Mouse (Mus musculus): Measurements from ENCODE around the gene Atg7.

Atg7 gene

DNA sequence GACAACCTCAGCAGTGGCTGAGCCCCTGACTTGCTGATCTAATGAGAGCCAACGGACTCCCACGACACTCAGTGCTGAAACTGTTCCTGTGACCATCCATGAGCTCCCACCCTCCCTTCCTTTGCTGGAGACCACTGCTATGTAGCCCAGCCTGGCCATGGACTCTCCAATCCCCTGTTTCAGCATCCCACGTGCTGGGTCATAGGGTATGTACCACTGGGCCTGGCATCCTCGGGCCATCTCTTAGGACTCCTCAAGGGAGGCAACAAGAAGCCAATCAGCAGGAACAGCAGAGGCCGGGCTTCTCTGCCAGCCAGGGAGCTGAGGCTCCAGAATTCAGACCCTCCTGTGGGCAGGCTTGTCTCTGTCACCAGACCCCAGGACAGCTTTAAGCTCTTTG is 239.3 kb downstream of the Atg7 start:
- WGBS, result 60% methylated on average over 5 of the region's 5 CpGs

GRCm38 (mm10) chr6:114882675-114883074 is 239.8 kb downstream of the Atg7 start:
- 36% methylated on average over 7 of the region's 7 CpGs for WGBS

DNA sequence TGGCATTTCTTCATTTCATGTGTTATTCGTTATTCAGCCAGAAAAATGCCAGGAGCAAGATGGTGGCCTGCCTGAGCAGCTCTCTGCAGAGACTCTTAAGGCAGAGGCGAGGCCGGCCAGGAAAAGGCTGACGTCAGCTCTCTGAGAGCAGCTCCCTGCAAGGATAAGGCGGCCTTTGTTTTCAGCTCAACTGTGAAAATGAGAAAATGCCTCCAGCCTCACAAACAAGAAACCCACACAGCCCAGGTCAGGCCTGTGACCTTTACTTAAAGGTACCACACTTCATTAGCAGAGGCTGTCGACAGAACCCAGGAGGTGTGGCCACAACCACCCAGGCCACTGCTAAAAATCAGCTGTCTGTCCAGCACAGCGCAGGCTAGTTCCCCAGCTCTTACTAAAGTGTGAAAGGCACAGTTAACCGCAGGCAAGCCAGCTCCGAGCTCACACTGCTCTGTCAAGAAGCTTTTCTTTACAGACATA is 240.4 kb downstream of the Atg7 start:
- WGBS, result 11% methylated on average over 9 of the region's 9 CpGs

DNA sequence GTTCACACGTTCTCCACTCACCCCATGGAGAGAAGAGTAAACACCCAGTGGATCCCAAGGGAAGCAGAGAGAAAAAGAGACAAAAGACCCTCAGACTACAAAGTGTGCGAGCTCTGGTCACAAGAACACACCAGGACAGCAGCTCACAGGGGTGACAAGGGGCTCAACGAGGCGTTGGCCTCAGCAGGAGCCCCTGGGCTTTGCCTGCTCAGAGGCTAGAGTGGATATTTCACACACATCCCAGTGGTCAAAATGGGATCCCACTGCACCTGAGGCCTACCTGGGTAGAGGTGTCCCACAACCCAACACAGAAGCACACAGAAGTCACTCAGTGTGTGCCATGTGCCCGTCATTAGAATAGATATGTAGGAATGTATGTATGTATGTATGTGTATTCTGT is 242.2 kb downstream of the Atg7 start:
- 83% methylated on average over 5 of the region's 5 CpGs for WGBS

- 77% methylated on average over 6 of the region's 6 CpGs for WGBS
Observed at GRCm38 (mm10) chr6:114886012-114886411, 243.1 kb downstream of the Atg7 start.

DNA sequence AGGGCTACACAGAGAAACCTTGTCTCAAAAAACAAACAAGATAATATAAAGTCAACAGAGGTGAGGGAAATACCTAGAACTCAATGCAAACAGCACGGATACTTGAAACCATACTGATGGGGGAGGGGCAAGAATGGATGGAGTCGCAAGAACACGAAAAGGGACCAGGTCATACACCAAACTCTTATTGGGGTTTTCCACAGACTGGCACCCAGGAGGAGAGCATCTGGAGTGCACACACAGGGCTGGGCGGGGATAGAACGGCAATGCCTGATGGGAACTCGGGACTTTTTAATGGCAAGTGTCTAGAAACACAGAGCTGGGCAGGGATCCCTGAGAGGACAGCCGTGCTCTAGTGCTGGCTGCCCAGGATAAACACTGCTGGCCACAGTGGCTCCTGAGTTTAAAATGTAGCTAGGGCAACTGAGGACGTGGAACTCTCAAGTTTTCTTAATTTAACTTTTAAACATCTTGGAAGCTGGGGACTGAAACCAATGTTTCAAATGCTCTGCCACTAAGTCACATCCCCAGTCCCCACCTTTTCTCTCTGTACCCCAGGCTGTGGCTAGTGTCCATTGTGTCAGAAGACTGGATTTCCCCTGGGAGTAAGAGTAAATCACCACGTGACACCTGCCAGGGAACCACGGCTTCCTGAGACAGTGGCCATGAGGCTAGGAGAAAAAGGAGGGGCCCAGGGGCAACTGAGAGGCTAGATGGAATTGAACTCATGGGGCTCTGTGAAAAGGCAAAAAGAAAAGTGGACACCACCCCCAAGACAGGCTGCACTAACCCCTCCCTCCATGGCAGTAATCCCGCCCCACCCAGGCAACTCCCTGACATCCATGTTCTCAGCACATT is 243.8 kb downstream of the Atg7 start:
- 56% methylated on average over 11 of the region's 11 CpGs for WGBS

GRCm38 (mm10) chr6:114888922-114889321 is 246.0 kb downstream of the Atg7 start:
- 17% methylated on average over 13 of the region's 13 CpGs for WGBS

GRCm38 (mm10) chr6:114889971-114890370 is 247.1 kb downstream of the Atg7 start:
- WGBS, result 38% methylated on average over 3 of the region's 3 CpGs

GRCm38 (mm10) chr6:114890411-114891115 is 247.7 kb downstream of the Atg7 start:
- 35% methylated on average over 19 of the region's 19 CpGs for WGBS

- WGBS, result 65% methylated on average over 12 of the region's 12 CpGs
Observed at GRCm38 (mm10) chr6:114891272-114891671, 248.4 kb downstream of the Atg7 start.

- WGBS, result 56% methylated on average over 12 of the region's 12 CpGs
Observed at GRCm38 (mm10) chr6:114891771-114892170, 248.9 kb downstream of the Atg7 start.

GRCm38 (mm10) chr6:114892363-114892762 is 249.5 kb downstream of the Atg7 start:
- WGBS, result 14% methylated on average over 6 of the region's 6 CpGs

DNA sequence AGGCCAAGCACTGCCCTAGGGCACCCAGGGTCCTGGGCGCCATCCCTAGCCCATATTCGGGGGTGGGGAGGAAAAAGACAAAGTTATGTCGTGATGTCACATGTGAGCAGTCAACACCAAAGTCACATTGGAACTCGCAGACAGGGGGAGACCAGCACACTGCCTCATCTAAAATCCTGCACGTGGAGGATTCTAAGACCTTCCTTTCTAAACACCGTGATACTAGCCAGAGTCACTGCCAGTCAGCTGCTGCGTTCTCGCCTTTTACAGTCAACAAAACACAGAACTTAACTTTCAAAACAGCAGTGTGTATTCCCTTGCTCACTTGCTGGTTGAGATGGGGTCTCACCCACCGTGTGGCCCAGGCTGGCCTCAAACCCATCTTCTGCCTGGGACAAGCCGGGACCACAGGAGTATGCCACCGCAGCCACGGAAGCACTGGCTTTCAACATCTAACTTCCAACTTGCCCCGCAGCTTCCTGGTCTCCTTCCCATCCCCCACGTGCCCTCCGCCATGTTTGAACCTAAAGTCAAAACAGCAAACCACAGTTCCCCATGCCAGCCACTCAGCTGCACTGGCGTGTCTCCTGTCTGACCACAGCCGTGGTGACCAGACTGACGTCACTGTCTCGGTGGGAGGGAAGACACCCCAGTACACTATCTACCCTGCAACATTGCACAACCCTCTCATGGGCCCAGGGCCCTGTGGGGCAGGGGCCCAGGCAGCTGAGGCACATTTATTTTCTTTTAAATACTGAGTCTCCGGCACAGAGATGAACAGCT is 250.7 kb downstream of the Atg7 start:
- 49% methylated on average over 20 of the region's 20 CpGs for WGBS

GRCm38 (mm10) chr6:114894548-114895106 is 251.7 kb downstream of the Atg7 start:
- WGBS, result 77% methylated on average over 4 of the region's 4 CpGs

GRCm38 (mm10) chr6:114895191-114895590 is 252.3 kb downstream of the Atg7 start:
- WGBS, result 82% methylated on average over 7 of the region's 7 CpGs

- WGBS, result 55% methylated on average over 2 of the region's 2 CpGs
Observed at GRCm38 (mm10) chr6:114896281-114896680, 253.4 kb downstream of the Atg7 start.

DNA sequence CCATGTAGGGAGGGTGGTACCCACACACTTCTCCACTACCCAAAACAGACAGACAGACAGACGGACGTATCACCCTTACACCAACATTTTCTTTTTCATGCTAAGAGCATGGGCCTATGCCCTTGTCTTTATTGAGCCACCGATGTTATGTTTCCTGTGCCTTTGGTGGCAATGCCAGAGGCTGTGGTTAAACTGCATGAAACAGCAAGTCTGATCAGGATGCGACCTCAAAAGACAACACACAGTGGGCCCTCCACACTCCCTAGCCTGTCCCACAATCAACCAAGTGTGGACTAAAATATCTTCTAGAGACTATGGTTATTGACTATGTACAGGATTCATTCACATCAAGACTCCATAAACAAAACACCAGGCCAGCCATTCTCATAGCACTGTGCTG is 256.1 kb downstream of the Atg7 start:
- WGBS, result 86% methylated on average over 4 of the region's 4 CpGs

DNA sequence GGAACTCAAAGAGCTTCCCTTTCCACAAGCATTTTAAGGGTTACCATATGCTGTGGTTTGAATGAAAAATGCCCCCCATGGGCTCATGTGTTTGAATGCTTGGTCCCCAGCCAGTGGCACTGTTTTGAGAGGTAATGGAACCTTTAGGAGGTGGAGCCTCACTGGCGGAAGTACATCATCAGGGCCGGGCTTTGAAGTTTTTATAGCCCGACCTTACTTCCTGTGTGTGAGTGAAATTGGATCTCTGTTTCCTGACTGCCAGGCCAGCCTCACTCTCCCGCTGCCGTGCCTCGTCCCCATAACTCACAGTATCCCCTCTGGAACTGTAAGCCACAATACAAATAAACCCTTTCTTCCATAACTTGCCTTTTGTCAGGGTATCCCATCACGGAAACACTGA is 256.8 kb downstream of the Atg7 start:
- WGBS, result 47% methylated on average over 7 of the region's 7 CpGs

- 48% methylated on average over 10 of the region's 10 CpGs for WGBS
Observed at GRCm38 (mm10) chr6:114900194-114900593, 257.3 kb downstream of the Atg7 start.

GRCm38 (mm10) chr6:114901321-114901824 is 258.5 kb downstream of the Atg7 start:
- WGBS, result 31% methylated on average over 12 of the region's 12 CpGs

GRCm38 (mm10) chr6:114901921-114902320 is 259.0 kb downstream of the Atg7 start:
- WGBS, result 48% methylated on average over 4 of the region's 4 CpGs

- 87% methylated on average over 6 of the region's 6 CpGs for WGBS
Observed at GRCm38 (mm10) chr6:114904233-114904632, 261.3 kb downstream of the Atg7 start.
